ENCODE assay signal across 9 mouse cellular contexts in the genomic region with DNA sequence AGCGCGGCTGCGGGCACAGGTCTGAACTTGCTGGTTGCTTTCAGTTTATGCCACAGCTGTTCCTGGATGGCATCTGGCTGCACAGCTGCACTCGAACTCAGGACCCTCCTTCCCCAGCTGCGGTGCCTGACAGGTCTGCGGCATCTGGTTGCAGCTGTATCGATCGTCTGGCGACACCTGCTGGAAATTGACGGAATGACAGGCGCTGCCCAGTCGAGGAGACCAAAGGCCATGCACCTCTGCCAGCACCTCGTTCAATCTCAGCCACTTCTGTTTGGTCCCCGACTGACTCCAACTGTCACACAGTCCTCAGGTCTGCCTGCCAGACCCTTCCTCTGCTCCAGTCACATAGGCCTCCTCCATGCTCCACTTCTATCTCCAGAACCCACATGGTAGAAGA. TPM values are rescaled to one million over a fixed set of nuclear protein-coding genes. Genes with fewer than 3 reads are reported as not detected.
A peak's percentile ranks its signal among the peaks of the same experiment; 100 is the strongest.
DNase-seq lines count a peak whose midpoint lies in the region.
"Had no signal": no experiment of that assay in that cellular context is flagged by ENCODE, and none has a peak within 500 bp of the region (broad histone marks: within the 10 kb centered on the region; RNA-seq: fewer than 3 reads in every experiment).

No protein-coding gene starts in this region.

- peaks cover 8% of the 10 kb centered on the region; the same call in 1 of the 2 replicates for H3K4me1 ChIP-seq in embryonic facial prominence, embryonic 10.5 days

- H3K36me3 ChIP-seq in embryonic facial prominence, embryonic 10.5 days (replicated peaks), result peaks cover 39% of the 10 kb centered on the region

- no peak overlapping the region for H3K27ac ChIP-seq in embryonic facial prominence, embryonic 10.5 days (replicated peaks)
- H3K27ac ChIP-seq: heart, embryonic 15.5 days had no signal

- intact Hi-C loops in heart, postnatal 10 days (cut with DNase I), result loop anchor here (2.0 kb wide), 1 partner anchor 24 kb away; no protein-coding TSS in a partner anchor

- no peak overlapping the region for H3K4me3 ChIP-seq in embryonic facial prominence, embryonic 10.5 days
- H3K4me3 ChIP-seq: heart, embryonic 15.5 days had no signal

- WGBS in embryonic facial prominence, embryonic 10.5 days, result 17% methylated on average over 14 of the region's 14 CpGs

- H3K9me3 ChIP-seq in embryonic facial prominence, embryonic 10.5 days, result no peaks in the 10 kb centered on the region
- H3K9me3 ChIP-seq: heart, embryonic 15.5 days had no signal

- peak; percentile 88 to 90 for DNase-seq in CD8-positive naive resting alpha-beta T cell, adult 2 months (ENCODE audit: low read depth in 2 of 2, low spot score in 2 of 2)
- peak; percentile 80 to 95 for DNase-seq in adrenal gland, adult (ENCODE audit: inconsistent age in 2 of 2, low spot score in 1 of 2)
- DNase-seq in embryonic facial prominence, embryonic 10.5 days (ENCODE audit: low spot score), result peak; percentile 82
- peak; percentile 84 to 91 for DNase-seq in heart, postnatal 10 days
- DNase-seq in kidney, postnatal 36 days, result peak; percentile 78 to 94
- peak; percentile 87 for DNase-seq in lung, postnatal 10 days
- DNase-seq in right cerebral cortex, postnatal 4 days, result peak; percentile 72
- peak; percentile 66 to 88 for DNase-seq in urinary bladder, postnatal 4 days (ENCODE audit: low spot score in 2 of 2)

- H3K27me3 ChIP-seq in embryonic facial prominence, embryonic 10.5 days (replicated peaks; ENCODE audit: low read depth, poor library complexity, severe bottlenecking), result peaks cover 26% of the 10 kb centered on the region
- H3K27me3 ChIP-seq: heart, embryonic 15.5 days had no signal

RNA-seq across cellular contexts. Expression of a gene that starts 2.8 kb away (rescaled TPM):
- polyA plus RNA-seq in embryonic facial prominence, embryonic 10.5 days (2016; fragmentation: Nextera tagmentation; extraction: Ambion mirVana), result 1.2 and 1.3 TPM in 2 replicates
- total RNA-seq in heart, postnatal 10 days (2021), result under 1 TPM; 0.60 to 0.74 TPM

RNA-seq across cellular contexts. Expression of a gene that starts 18.2 kb away (rescaled TPM):
- 79.0 and 80.4 TPM in 2 replicates for polyA plus RNA-seq in embryonic facial prominence, embryonic 10.5 days (2016; fragmentation: Nextera tagmentation; extraction: Ambion mirVana)
- total RNA-seq in heart, postnatal 10 days (2021), result 10 to 100 TPM; 59.2 to 60.6 TPM

RNA-seq across cellular contexts. Expression of a gene that starts 26.8 kb away (rescaled TPM):
- 0.28 and 0.51 TPM in 2 replicates for polyA plus RNA-seq in embryonic facial prominence, embryonic 10.5 days (2016; fragmentation: Nextera tagmentation; extraction: Ambion mirVana)
- under 1 TPM; 0.86 to 0.87 TPM for total RNA-seq in heart, postnatal 10 days (2021)

RNA-seq across cellular contexts. Expression of a gene that starts 30.6 kb away (rescaled TPM):
- polyA plus RNA-seq in embryonic facial prominence, embryonic 10.5 days (2016; fragmentation: Nextera tagmentation; extraction: Ambion mirVana), result 85.2 and 94.3 TPM in 2 replicates
- 10 to 100 TPM; 64.0 to 65.0 TPM for total RNA-seq in heart, postnatal 10 days (2021)

RNA-seq across cellular contexts. Expression of a gene that starts 32.5 kb away (rescaled TPM):
- 266 and 347 TPM in 2 replicates for polyA plus RNA-seq in embryonic facial prominence, embryonic 10.5 days (2016; fragmentation: Nextera tagmentation; extraction: Ambion mirVana)
- total RNA-seq in heart, postnatal 10 days (2021), result 100 to 1,000 TPM; 867 to 890 TPM
